Mouse (Mus musculus): Measurements from ENCODE around the gene Chuk. TPM values are rescaled to one million over a fixed set of nuclear protein-coding genes. Genes with fewer than 3 reads are reported as not detected.

The Chuk gene
- total RNA-seq, 1 experiment = 57.4 TPM

DNA sequence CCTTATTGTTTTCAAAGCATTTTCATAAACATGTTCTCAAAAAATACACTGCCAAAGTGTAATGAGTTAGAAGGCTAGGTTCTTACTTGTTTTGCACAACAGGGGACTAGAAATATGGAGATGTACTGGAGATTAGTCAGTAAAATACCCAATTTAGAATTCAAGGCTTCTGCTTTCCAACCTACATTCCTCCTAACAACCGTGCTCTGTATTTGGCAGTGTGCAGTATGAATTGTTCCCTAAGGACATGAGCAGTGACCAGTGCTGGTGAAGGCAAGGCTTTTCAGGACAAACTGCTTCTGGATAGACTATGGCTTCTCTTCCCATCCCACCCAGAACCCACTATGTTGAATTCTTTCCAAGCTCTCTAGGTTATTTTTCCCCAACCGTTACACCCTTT lies 26.4 kb downstream of the Chuk start:
- H3K4me3 ChIP-seq (ENCODE audit: insufficient read depth in 1 of 2, low read depth in 1 of 2, low read length in 2 of 2, poor library complexity in 1 of 2, severe bottlenecking in 1 of 2) = no peak overlapping the region
- TF ChIP-seq ZC3H11A (IDR thresholded peaks at IDR 0.05; ENCODE audit: borderline replicate concordance, low read depth, low read length) = no peak
- TF ChIP-seq CHD2 (IDR thresholded peaks at IDR 0.05; ENCODE audit: low read depth, low read length) = no peak
- TF ChIP-seq HCFC1 (IDR thresholded peaks at IDR 0.05; ENCODE audit: borderline replicate concordance, insufficient read depth, low read length) = no peak
- no peak for TF ChIP-seq ZNF384 (IDR thresholded peaks at IDR 0.05; ENCODE audit: low read depth, low read length)
- no peak for TF ChIP-seq MAFK (IDR thresholded peaks at IDR 0.05; ENCODE audit: insufficient read depth, low read depth, low read length)
- H3K36me3 ChIP-seq (ENCODE audit: control insufficient read depth, insufficient read depth, low read length, poor library complexity, severe bottlenecking) = peaks cover 20% of the 10 kb centered on the region
- no peak overlapping the region for H3K9ac ChIP-seq (ENCODE audit: insufficient read depth, low read depth, low read length, poor library complexity, severe bottlenecking)
- in situ Hi-C loops (cut with MboI; ENCODE audit: low sequenced_read_pairs in 2 of 2, unreplicated experiment in 2 of 2) = no loop called here
- DNase-seq (ENCODE audit: low read depth, low spot score) = no peak
- no peaks in the 10 kb centered on the region for H3K9me3 ChIP-seq (ENCODE audit: control insufficient read depth, insufficient read depth, low read depth, low read length)
- H3K27ac ChIP-seq (ENCODE audit: insufficient read depth, low read depth, low read length, poor library complexity, severe bottlenecking) = no peak overlapping the region
- no peaks in the 10 kb centered on the region for H3K4me1 ChIP-seq (ENCODE audit: control insufficient read depth in 2 of 2, insufficient read depth in 2 of 2, low read length in 2 of 2, poor library complexity in 1 of 2)

- no peak overlapping the region for H3K27ac ChIP-seq (ENCODE audit: insufficient read depth, low read depth, low read length, poor library complexity, severe bottlenecking)
- H3K36me3 ChIP-seq (ENCODE audit: control insufficient read depth, insufficient read depth, low read length, poor library complexity, severe bottlenecking) = peaks cover 20% of the 10 kb centered on the region
- H3K4me3 ChIP-seq (ENCODE audit: insufficient read depth in 1 of 2, low read depth in 1 of 2, low read length in 2 of 2, poor library complexity in 1 of 2, severe bottlenecking in 1 of 2) = no peak overlapping the region
- TF ChIP-seq HCFC1 (IDR thresholded peaks at IDR 0.05; ENCODE audit: borderline replicate concordance, insufficient read depth, low read length) = no peak
- TF ChIP-seq ZNF384 (IDR thresholded peaks at IDR 0.05; ENCODE audit: low read depth, low read length) = no peak
- no peak for TF ChIP-seq MAFK (IDR thresholded peaks at IDR 0.05; ENCODE audit: insufficient read depth, low read depth, low read length)
- no peak for TF ChIP-seq ZC3H11A (IDR thresholded peaks at IDR 0.05; ENCODE audit: borderline replicate concordance, low read depth, low read length)
- no peak for TF ChIP-seq CHD2 (IDR thresholded peaks at IDR 0.05; ENCODE audit: low read depth, low read length)
- no peaks in the 10 kb centered on the region for H3K4me1 ChIP-seq (ENCODE audit: control insufficient read depth in 2 of 2, insufficient read depth in 2 of 2, low read length in 2 of 2, poor library complexity in 1 of 2)
- no peak overlapping the region for H3K9ac ChIP-seq (ENCODE audit: insufficient read depth, low read depth, low read length, poor library complexity, severe bottlenecking)
- H3K9me3 ChIP-seq (ENCODE audit: control insufficient read depth, insufficient read depth, low read depth, low read length) = no peaks in the 10 kb centered on the region
- in situ Hi-C loops (cut with MboI; ENCODE audit: low sequenced_read_pairs in 2 of 2, unreplicated experiment in 2 of 2) = no loop called here
- no peak for DNase-seq (ENCODE audit: low read depth, low spot score)
Observed at GRCm38 (mm10) chr19:44080023-44080422, 27.3 kb downstream of the Chuk start.

DNA sequence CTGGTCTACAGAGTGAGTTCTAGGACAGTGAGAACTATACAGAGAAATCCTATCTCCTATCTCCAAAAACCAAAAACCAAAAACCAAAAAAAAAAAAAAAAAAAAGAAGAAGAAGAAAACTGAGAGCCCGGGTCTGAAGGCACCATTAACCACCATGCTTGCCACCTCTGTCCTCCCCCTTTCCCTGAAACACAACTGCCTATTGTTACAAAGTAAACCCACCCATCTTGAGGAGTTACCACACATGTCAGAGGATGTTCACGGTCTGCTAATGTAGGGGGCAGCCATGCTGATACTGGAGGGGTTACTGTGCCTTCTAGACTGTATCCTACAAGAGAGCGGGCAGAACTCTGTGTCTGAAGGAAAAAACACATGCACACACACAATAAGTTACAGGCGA lies 30.3 kb downstream of the Chuk start:
- peaks cover 0 to 3% of the 10 kb centered on the region in 2 experiments; a peak in 1 of 4 replicates for H3K4me1 ChIP-seq (ENCODE audit: control insufficient read depth in 2 of 2, insufficient read depth in 2 of 2, low read length in 2 of 2, poor library complexity in 1 of 2)
- H3K36me3 ChIP-seq (ENCODE audit: control insufficient read depth, insufficient read depth, low read length, poor library complexity, severe bottlenecking) = peaks cover 20% of the 10 kb centered on the region
- no peaks in the 10 kb centered on the region for H3K9me3 ChIP-seq (ENCODE audit: control insufficient read depth, insufficient read depth, low read depth, low read length)
- no peak for DNase-seq (ENCODE audit: low read depth, low spot score)
- in situ Hi-C loops (cut with MboI; ENCODE audit: low sequenced_read_pairs in 2 of 2, unreplicated experiment in 2 of 2) = no loop called here
- TF ChIP-seq ZC3H11A (IDR thresholded peaks at IDR 0.05; ENCODE audit: borderline replicate concordance, low read depth, low read length) (no peak), HCFC1 (IDR thresholded peaks at IDR 0.05; ENCODE audit: borderline replicate concordance, insufficient read depth, low read length) (no peak), MAFK (IDR thresholded peaks at IDR 0.05; ENCODE audit: insufficient read depth, low read depth, low read length) (no peak), ZNF384 (IDR thresholded peaks at IDR 0.05; ENCODE audit: low read depth, low read length) (no peak), CHD2 (IDR thresholded peaks at IDR 0.05; ENCODE audit: low read depth, low read length) (no peak)
- H3K27ac ChIP-seq (ENCODE audit: insufficient read depth, low read depth, low read length, poor library complexity, severe bottlenecking) = no peak overlapping the region
- no peak overlapping the region for H3K9ac ChIP-seq (ENCODE audit: insufficient read depth, low read depth, low read length, poor library complexity, severe bottlenecking)
- H3K4me3 ChIP-seq (ENCODE audit: insufficient read depth in 1 of 2, low read depth in 1 of 2, low read length in 2 of 2, poor library complexity in 1 of 2, severe bottlenecking in 1 of 2) = no peak overlapping the region

DNA sequence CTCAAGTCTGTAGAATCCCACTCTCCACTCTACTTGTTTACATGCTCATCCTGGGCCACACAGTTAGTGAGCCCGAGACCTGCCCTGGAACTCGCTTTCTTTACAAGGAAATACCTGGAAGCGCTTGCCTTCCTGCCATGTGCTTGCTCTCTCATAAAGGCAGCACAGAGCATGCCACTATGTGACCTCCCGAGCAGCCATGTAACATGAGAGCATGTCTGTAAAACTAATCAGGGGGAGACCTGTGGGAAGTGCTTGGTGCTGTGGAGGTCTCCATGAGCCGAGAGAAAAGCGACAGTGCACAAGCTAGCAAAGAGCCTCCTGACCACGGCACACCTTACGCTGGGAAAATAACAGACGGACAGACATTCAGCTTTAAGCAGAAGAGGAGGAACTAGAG lies 30.8 kb downstream of the Chuk start:
- peaks cover 20% of the 10 kb centered on the region for H3K36me3 ChIP-seq (ENCODE audit: control insufficient read depth, insufficient read depth, low read length, poor library complexity, severe bottlenecking)
- H3K27ac ChIP-seq (ENCODE audit: insufficient read depth, low read depth, low read length, poor library complexity, severe bottlenecking) = no peak overlapping the region
- in situ Hi-C loops (cut with MboI; ENCODE audit: low sequenced_read_pairs in 2 of 2, unreplicated experiment in 2 of 2) = no loop called here
- H3K4me3 ChIP-seq (ENCODE audit: insufficient read depth in 1 of 2, low read depth in 1 of 2, low read length in 2 of 2, poor library complexity in 1 of 2, severe bottlenecking in 1 of 2) = no peak overlapping the region
- no peaks in the 10 kb centered on the region for H3K9me3 ChIP-seq (ENCODE audit: control insufficient read depth, insufficient read depth, low read depth, low read length)
- peaks cover 1 to 3% of the 10 kb centered on the region in 2 experiments; a peak in 2 of 4 replicates for H3K4me1 ChIP-seq (ENCODE audit: control insufficient read depth in 2 of 2, insufficient read depth in 2 of 2, low read length in 2 of 2, poor library complexity in 1 of 2)
- TF ChIP-seq HCFC1 (IDR thresholded peaks at IDR 0.05; ENCODE audit: borderline replicate concordance, insufficient read depth, low read length) (no peak), MAFK (IDR thresholded peaks at IDR 0.05; ENCODE audit: insufficient read depth, low read depth, low read length) (no peak), CHD2 (IDR thresholded peaks at IDR 0.05; ENCODE audit: low read depth, low read length) (no peak), ZNF384 (IDR thresholded peaks at IDR 0.05; ENCODE audit: low read depth, low read length) (no peak), ZC3H11A (IDR thresholded peaks at IDR 0.05; ENCODE audit: borderline replicate concordance, low read depth, low read length) (no peak)
- no peak for DNase-seq (ENCODE audit: low read depth, low spot score)
- no peak overlapping the region for H3K9ac ChIP-seq (ENCODE audit: insufficient read depth, low read depth, low read length, poor library complexity, severe bottlenecking)

GRCm38 (mm10) chr19:44074986-44075385 lies 32.3 kb downstream of the Chuk start:
- peaks cover 14% of the 10 kb centered on the region for H3K36me3 ChIP-seq (ENCODE audit: control insufficient read depth, insufficient read depth, low read length, poor library complexity, severe bottlenecking)
- in situ Hi-C loops (cut with MboI; ENCODE audit: low sequenced_read_pairs in 2 of 2, unreplicated experiment in 2 of 2) = no loop called here
- H3K9ac ChIP-seq (ENCODE audit: insufficient read depth, low read depth, low read length, poor library complexity, severe bottlenecking) = no peak overlapping the region
- no peak for DNase-seq (ENCODE audit: low read depth, low spot score)
- H3K4me1 ChIP-seq (ENCODE audit: control insufficient read depth in 2 of 2, insufficient read depth in 2 of 2, low read length in 2 of 2, poor library complexity in 1 of 2) = peaks cover 1 to 3% of the 10 kb centered on the region in 2 experiments; a peak in 2 of 4 replicates
- no peak overlapping the region for H3K27ac ChIP-seq (ENCODE audit: insufficient read depth, low read depth, low read length, poor library complexity, severe bottlenecking)
- no peaks in the 10 kb centered on the region for H3K9me3 ChIP-seq (ENCODE audit: control insufficient read depth, insufficient read depth, low read depth, low read length)
- no peak for TF ChIP-seq ZNF384 (IDR thresholded peaks at IDR 0.05; ENCODE audit: low read depth, low read length)
- TF ChIP-seq CHD2 (IDR thresholded peaks at IDR 0.05; ENCODE audit: low read depth, low read length) = no peak
- no peak for TF ChIP-seq HCFC1 (IDR thresholded peaks at IDR 0.05; ENCODE audit: borderline replicate concordance, insufficient read depth, low read length)
- no peak for TF ChIP-seq MAFK (IDR thresholded peaks at IDR 0.05; ENCODE audit: insufficient read depth, low read depth, low read length)
- no peak for TF ChIP-seq ZC3H11A (IDR thresholded peaks at IDR 0.05; ENCODE audit: borderline replicate concordance, low read depth, low read length)
- no peak overlapping the region for H3K4me3 ChIP-seq (ENCODE audit: insufficient read depth in 1 of 2, low read depth in 1 of 2, low read length in 2 of 2, poor library complexity in 1 of 2, severe bottlenecking in 1 of 2)
